Mouse (Mus musculus): Measurements from ENCODE around the gene Jph3.
A peak's percentile ranks its signal among the peaks of the same experiment; 100 is the strongest.

GRCm38 (mm10) chr8:121786542-121786941, 57.1 kb downstream of the Jph3 start:
- TF ChIP-seq SRF (IDR thresholded peaks at IDR 0.05; ENCODE audit: control insufficient read depth, insufficient read length, low read depth) (no peak), MYOD1 (IDR thresholded peaks at IDR 0.05; ENCODE audit: control insufficient read depth in 1 of 3, insufficient read length in 2 of 3, low read depth in 2 of 3) (peak in 1 of 3 experiments; percentile 29), POLR2A (IDR thresholded peaks at IDR 0.05; ENCODE audit: insufficient read length, low read depth) (no peak), MYOG (IDR thresholded peaks at IDR 0.05; ENCODE audit: control insufficient read depth in 1 of 3, insufficient read depth in 1 of 3, insufficient read length in 2 of 3, low read depth in 2 of 3) (peak in 1 of 3 experiments; percentile 54), POLR2AphosphoS2 (IDR thresholded peaks at IDR 0.05; ENCODE audit: insufficient read length, low read depth) (no peak), TCF12 (IDR thresholded peaks at IDR 0.05; ENCODE audit: insufficient read depth, poor library complexity, severe bottlenecking) (no peak), MAX (IDR thresholded peaks at IDR 0.05; ENCODE audit: low read depth) (no peak), E2F4 (IDR thresholded peaks at IDR 0.05; ENCODE audit: insufficient read depth) (no peak), TCF3 (IDR thresholded peaks at IDR 0.05; ENCODE audit: insufficient read length, low read depth) (no peak), USF1 (IDR thresholded peaks at IDR 0.05; ENCODE audit: low read depth) (no peak), CEBPB (IDR thresholded peaks at IDR 0.05; ENCODE audit: insufficient read depth, poor library complexity, severe bottlenecking) (no peak)
